Mouse (Mus musculus) cerebellum, postnatal 25 days (tissue): ENCODE measurements around the gene Actr3.

Experiments used
- DNase-seq, 2 experiments: peaks; one replicate each; pipeline ENCODE4 v3.0.0; 2021; ENCODE audit warnings: mixed read lengths in 2 of 2

Gene Actr3

DNA sequence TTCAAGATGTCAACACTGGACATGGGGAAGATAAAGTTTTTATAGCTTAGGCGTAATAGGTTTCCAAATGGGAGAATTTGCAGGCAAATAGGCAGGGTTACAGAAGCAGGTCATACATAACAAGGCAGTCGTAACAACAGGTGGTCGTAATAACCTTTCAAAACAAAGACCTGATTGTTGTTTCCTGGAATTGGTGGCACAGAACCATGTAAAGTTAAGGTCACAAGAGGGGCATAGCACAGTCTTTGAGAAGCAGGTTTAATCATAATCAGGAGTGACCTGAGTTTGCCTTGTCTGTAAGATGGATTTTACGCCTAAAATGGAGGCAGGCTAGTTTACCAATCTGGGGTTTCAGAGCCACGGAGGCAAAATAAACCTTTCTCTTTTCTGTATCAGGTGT, 84.7 kb downstream of the Actr3 start:
- no peak for DNase-seq

- no peak for DNase-seq
Measured at GRCm38 (mm10) chr1:125345854-125346253, 89.7 kb downstream of the Actr3 start.

DNA sequence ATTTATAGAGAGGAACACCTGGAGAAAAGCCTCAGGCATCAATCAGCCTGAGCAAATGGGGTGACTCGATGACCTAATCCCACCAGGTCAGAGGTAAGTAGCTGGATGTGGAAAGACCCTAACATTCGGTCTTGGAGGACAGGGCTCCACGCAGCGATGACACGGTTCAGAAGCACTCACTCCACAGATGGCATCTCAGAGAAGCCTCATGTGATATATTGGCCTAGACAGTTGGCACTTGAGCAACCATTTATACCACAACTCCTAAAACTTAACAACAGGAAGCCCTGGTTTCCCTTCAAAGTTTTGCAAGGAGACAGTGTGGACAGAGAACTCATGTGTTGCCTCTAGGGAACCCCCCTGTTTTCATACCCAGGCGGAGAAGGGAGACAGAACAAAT, 90.1 kb downstream of the Actr3 start:
- DNase-seq = no peak

- DNase-seq = no peak
Measured at GRCm38 (mm10) chr1:125343105-125343504, 92.4 kb downstream of the Actr3 start.
